Mouse (Mus musculus) liver, embryonic 13.5 days (tissue): ENCODE data around the gene 4931429L15Rik. TPM values are rescaled to one million over a fixed set of nuclear protein-coding genes. Genes with fewer than 3 reads are reported as not detected.

Experiments
- ATAC-seq: fragments of 200-750 bp; cut with Nextera tagmentation; 2 replicates; pipeline ENCODE4 v1.8.0; 2017; ENCODE audit warnings: low read depth, mild to moderate bottlenecking, moderate number of reproducible peaks, moderate library complexity
- DNase-seq: peaks from one replicate; pipeline ENCODE4 v3.0.0; 2022
- H3K27ac ChIP-seq: fragments of 300-500 bp; sonication (generic); 2 replicates; pipeline ENCODE4 v1.5.1; 2015; ENCODE audit warnings: moderate library complexity, mild to moderate bottlenecking, inconsistent platforms
- H3K27me3 ChIP-seq: fragments of 300-500 bp; sonication (generic); 2 replicates; pipeline ENCODE4 v1.6.1; 2015; ENCODE audit warnings: mild to moderate bottlenecking, inconsistent platforms
- H3K36me3 ChIP-seq: fragments of 300-500 bp; sonication (generic); 2 replicates; pipeline ENCODE4 v1.6.1; 2015; ENCODE audit warnings: mild to moderate bottlenecking, inconsistent platforms
- H3K4me1 ChIP-seq: fragments of 300-500 bp; sonication (generic); replicated peaks from 2 replicates; pipeline ENCODE4 v1.6.1; 2015; ENCODE audit warnings: inconsistent platforms
- H3K4me2 ChIP-seq: fragments of 300-500 bp; sonication (generic); 2 replicates; pipeline ENCODE4 v1.6.1; 2015; ENCODE audit warnings: inconsistent platforms, mild to moderate bottlenecking, moderate library complexity
- H3K4me3 ChIP-seq: fragments of 300-500 bp; sonication (generic); replicated peaks from 2 replicates; pipeline ENCODE4 v1.5.1; 2015; ENCODE audit warnings: mild to moderate bottlenecking, inconsistent platforms
- H3K9ac ChIP-seq: fragments of 300-500 bp; sonication (generic); 2 replicates; pipeline ENCODE4 v1.6.1; 2015; ENCODE audit warnings: mild to moderate bottlenecking, inconsistent platforms
- H3K9me3 ChIP-seq: fragments of 300-500 bp; sonication (generic); replicated peaks from 2 replicates; pipeline ENCODE4 v1.6.1; 2016; ENCODE audit warnings: inconsistent platforms
- WGBS: fragments of 180-500 bp; shearing (Covaris S2); methylation state at CpG from one replicate; pipeline ENCODE4 v1.1.7; 2015; ENCODE audit not compliant: insufficient replicate concordance; 5-methylcytosine and 5-hydroxymethylcytosine counted together
- polyA plus RNA-seq: library from polyadenylated mRNA; unstranded; fragments of >200 nt; fragmentation: Nextera tagmentation; extraction: Ambion mirVana; gene quantifications from 2 replicates; pipeline ENCODE4 v1.2.1, GENCODE M21; 2015

4931429L15Rik gene
- polyA plus RNA-seq, 1 experiment from 2014 or later: not detected

DNA sequence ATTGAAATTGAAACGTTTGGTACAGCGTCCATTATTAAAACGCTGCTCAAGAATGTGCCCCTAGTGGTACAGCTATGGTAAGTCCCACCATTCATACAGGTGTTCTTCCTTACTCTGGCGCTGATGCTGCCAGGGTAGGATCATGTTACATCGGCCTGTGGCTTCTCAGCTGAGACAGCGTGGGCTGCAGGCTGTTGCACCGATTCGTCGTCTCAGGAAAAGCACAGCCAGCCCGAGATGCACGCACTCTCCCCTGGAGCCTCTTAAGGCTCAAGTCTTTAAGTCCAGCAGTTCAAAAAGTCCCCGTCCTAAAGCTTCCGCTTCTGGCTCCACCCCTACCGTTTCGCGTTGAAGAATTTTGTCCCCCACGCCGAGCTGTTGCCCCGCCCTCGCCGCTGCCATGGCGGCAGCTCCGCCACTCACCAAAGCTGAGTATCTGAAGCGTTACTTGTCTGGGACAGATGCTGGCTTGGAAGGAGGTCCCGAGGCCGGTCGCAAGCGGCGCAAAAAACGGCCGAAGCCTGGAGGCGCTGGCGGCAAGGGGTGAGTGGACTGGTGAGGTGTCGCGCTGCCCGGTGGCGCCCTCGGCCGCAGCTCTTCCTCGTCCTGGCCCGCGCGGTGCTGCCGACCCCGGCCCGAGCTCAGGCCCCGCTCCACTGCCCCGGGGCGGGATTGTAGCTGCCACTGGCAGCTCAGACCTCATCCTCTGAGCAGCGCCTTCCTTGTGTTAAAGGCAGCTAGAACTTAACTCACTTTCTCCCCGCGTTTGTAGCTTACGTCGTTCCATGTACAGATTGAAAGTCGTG, 37.0 kb downstream of the 4931429L15Rik start, which contains the start of gene Bud13:
Gene Bud13, plus strand, starts transcription at position 378 of the 806 bp plus-strand sequence.
- peak within 1 kb of the TSS; percentile 74 for H3K4me2 ChIP-seq
- peaks cover 23% of the 10 kb centered on the region for H3K4me1 ChIP-seq
- H3K36me3 ChIP-seq: peaks cover 59% of the 10 kb centered on the region
- H3K4me3 ChIP-seq: peak within 1 kb of the TSS; percentile 89
- H3K9ac ChIP-seq: peak within 1 kb of the TSS; percentile 89
- H3K9me3 ChIP-seq: no peaks in the 10 kb centered on the region
- WGBS: under 1% methylated on average over 55 of the region's 55 CpGs
- ATAC-seq: peak; percentile 91
- no peaks in the 10 kb centered on the region for H3K27me3 ChIP-seq
- peak; percentile 90 for DNase-seq
- H3K27ac ChIP-seq: peak within 1 kb of the TSS; percentile 83

- peaks cover 51% of the 10 kb centered on the region for H3K36me3 ChIP-seq
- 72% methylated on average over 9 of the region's 9 CpGs for WGBS
- no peak for ATAC-seq
- peaks cover 26% of the 10 kb centered on the region for H3K4me1 ChIP-seq
- peak overlapping the region; percentile 91 for H3K4me3 ChIP-seq
- peaks cover 14% of the 10 kb centered on the region for H3K27me3 ChIP-seq
- DNase-seq: no peak
- peak overlapping the region; percentile 89 for H3K4me2 ChIP-seq
- peak overlapping the region; percentile 85; the same call in 1 of the 2 replicates for H3K9ac ChIP-seq
- H3K9me3 ChIP-seq: no peaks in the 10 kb centered on the region
- no peak overlapping the region for H3K27ac ChIP-seq
Measured at GRCm38 (mm10) chr9:46274494-46274893, 45.3 kb downstream of the 4931429L15Rik start.

GRCm38 (mm10) chr9:46272677-46273454, 46.9 kb downstream of the 4931429L15Rik start, which contains the start of gene Zpr1:
Gene Zpr1, plus strand, starts transcription at chr9:46273064.
- Histone ChIP-seq H3K27me3 (peaks cover 23% of the 10 kb centered on the region), H3K9me3 (no peaks in the 10 kb centered on the region), H3K4me3 (peak within 1 kb of the TSS; percentile 91), H3K4me1 (peaks cover 32% of the 10 kb centered on the region), H3K36me3 (peaks cover 36% of the 10 kb centered on the region), H3K27ac (peak within 1 kb of the TSS; percentile 69), H3K9ac (peak within 1 kb of the TSS; percentile 85), H3K4me2 (peak within 1 kb of the TSS; percentile 89)
- 4% methylated on average over 41 of the region's 45 CpGs for WGBS
- ATAC-seq (peak; percentile 90), DNase-seq (peak; percentile 83)

GRCm38 (mm10) chr9:46272070-46272469, 47.7 kb downstream of the 4931429L15Rik start:
- peak overlapping the region; percentile 67; the same call in 1 of the 2 replicates for H3K27ac ChIP-seq
- peaks cover 23% of the 10 kb centered on the region for H3K27me3 ChIP-seq
- peak overlapping the region; percentile 91 for H3K4me3 ChIP-seq
- H3K36me3 ChIP-seq: peaks cover 28% of the 10 kb centered on the region
- H3K9me3 ChIP-seq: no peaks in the 10 kb centered on the region
- H3K4me2 ChIP-seq: peak overlapping the region; percentile 89
- ATAC-seq (no peak), DNase-seq (peak; percentile 10)
- peak overlapping the region; percentile 85; the same call in 1 of the 2 replicates for H3K9ac ChIP-seq
- 30% methylated on average over 9 of the region's 9 CpGs for WGBS
- H3K4me1 ChIP-seq: peaks cover 32% of the 10 kb centered on the region

GRCm38 (mm10) chr9:46270782-46271181, 49.0 kb downstream of the 4931429L15Rik start:
- no peak for DNase-seq
- no peak overlapping the region for H3K4me3 ChIP-seq
- H3K36me3 ChIP-seq: peaks cover 15% of the 10 kb centered on the region
- H3K27ac ChIP-seq: no peak overlapping the region
- no peak overlapping the region for H3K9ac ChIP-seq
- ATAC-seq: no peak
- H3K4me2 ChIP-seq: no peak overlapping the region
- H3K9me3 ChIP-seq: no peaks in the 10 kb centered on the region
- peaks cover 32% of the 10 kb centered on the region for H3K4me1 ChIP-seq
- H3K27me3 ChIP-seq: peaks cover 23% of the 10 kb centered on the region
- WGBS: 86% methylated on average over 4 of the region's 4 CpGs

GRCm38 (mm10) chr9:46269125-46269524, 50.7 kb downstream of the 4931429L15Rik start:
- WGBS: 67% methylated on average over 5 of the region's 5 CpGs
- H3K4me2 ChIP-seq: no peak overlapping the region

DNA sequence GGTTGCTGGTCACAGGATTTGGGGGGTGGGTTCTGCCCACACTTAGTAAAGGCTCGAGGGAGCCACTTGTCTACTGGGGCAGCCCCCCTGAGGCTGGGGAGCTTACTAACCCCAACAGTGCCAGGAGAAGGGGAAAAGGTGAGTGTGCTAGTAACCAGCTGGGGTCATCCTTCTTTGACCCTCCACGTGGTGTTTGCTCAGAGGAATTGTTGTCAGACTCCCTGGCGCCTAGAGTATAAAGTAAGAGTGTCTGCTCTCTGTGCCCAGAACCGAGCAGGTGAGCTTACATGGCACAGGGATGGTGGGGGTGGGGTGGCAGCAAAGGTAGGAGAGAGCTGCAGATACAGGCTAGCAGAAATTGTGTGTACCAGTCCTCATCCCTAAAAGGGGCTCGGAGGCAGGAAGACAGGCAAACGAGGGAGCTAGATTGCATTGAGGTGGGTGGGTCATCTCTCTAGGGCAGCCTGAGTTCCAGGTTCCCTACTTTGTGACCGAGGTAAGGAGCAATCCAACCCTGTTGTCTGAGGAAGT, 51.4 kb downstream of the 4931429L15Rik start, which contains the start of gene Apoa5:
Gene Apoa5, plus strand, starts transcription at position 291 of the 531 bp plus-strand sequence.
- no peak within 1 kb of the TSS for H3K9ac ChIP-seq
- H3K4me2 ChIP-seq: no peak within 1 kb of the TSS
- peaks cover 18% of the 10 kb centered on the region for H3K4me1 ChIP-seq
- WGBS: 35% methylated on average over 7 of the region's 7 CpGs
- ATAC-seq: no peak
- no peak within 1 kb of the TSS for H3K27ac ChIP-seq
- H3K27me3 ChIP-seq: peaks cover 23% of the 10 kb centered on the region
- H3K36me3 ChIP-seq: no peaks in the 10 kb centered on the region
- H3K9me3 ChIP-seq: no peaks in the 10 kb centered on the region
- no peak for DNase-seq
- no peak within 1 kb of the TSS for H3K4me3 ChIP-seq

More at GRCm38 (mm10) chr9:46269125-46269524, 50.7 kb downstream of the 4931429L15Rik start:
- Histone ChIP-seq H3K36me3 (no peaks in the 10 kb centered on the region), H3K4me3 (no peak overlapping the region), H3K27ac (no peak overlapping the region), H3K9me3 (no peaks in the 10 kb centered on the region), H3K27me3 (peaks cover 23% of the 10 kb centered on the region), H3K9ac (no peak overlapping the region), H3K4me1 (peaks cover 25% of the 10 kb centered on the region)
- ATAC-seq: no peak
- no peak for DNase-seq

DNA sequence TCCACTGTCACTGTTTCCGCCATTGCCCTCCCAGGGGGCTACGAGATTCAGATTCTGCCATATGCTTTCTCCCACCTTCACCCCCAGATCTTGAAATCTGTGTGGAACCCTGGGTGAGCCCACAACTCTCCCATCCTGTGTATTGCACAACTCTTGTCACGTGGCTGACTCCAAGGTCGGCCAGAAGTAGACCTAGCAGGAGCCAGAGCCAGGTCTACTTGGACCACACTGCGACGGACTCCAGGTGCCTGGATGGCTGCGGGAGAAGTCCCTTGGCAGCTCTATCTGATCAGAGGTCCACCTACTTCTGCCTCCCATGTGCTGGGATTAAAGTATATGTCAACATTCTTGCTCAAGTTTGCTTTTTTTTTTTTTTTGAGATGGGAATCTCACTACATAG, 58.7 kb downstream of the 4931429L15Rik start:
- Histone ChIP-seq H3K27ac (no peak overlapping the region), H3K4me2 (no peak overlapping the region), H3K9me3 (no peaks in the 10 kb centered on the region), H3K4me1 (0 out of 2 replicates have a peak, but pooled peaks cover 4% of the 10 kb centered on the region), H3K27me3 (no peaks in the 10 kb centered on the region), H3K36me3 (no peaks in the 10 kb centered on the region), H3K4me3 (no peak overlapping the region), H3K9ac (no peak overlapping the region)
- WGBS: 64% methylated on average over 7 of the region's 7 CpGs
- no peak for DNase-seq
- no peak for ATAC-seq

DNA sequence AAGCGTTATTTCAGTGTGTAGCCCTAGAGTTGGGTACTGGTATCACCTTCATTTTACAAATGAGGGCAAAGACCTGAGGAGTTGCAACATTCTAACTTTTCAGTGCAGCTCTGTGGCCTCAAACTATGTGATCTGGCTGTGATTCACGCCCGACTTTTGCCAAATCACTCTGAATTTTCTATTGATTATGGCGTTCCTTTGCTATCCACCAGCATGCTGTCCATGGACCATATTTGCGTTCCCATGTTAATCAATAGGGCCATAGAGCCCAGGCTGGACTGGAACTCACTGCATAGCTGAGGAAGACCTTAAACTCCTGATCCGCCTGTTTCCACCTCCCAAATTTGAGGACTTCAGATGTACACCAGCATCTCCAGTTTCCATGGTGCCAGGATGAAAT, 60.7 kb downstream of the 4931429L15Rik start:
- Histone ChIP-seq H3K4me3 (no peak overlapping the region), H3K27me3 (no peaks in the 10 kb centered on the region), H3K27ac (no peak overlapping the region), H3K9me3 (no peaks in the 10 kb centered on the region), H3K4me1 (0 out of 2 replicates have a peak, but pooled peaks cover 4% of the 10 kb centered on the region), H3K9ac (no peak overlapping the region), H3K36me3 (no peaks in the 10 kb centered on the region), H3K4me2 (no peak overlapping the region)
- DNase-seq: no peak
- WGBS: 73% methylated on average over 6 of the region's 6 CpGs
- no peak for ATAC-seq

DNA sequence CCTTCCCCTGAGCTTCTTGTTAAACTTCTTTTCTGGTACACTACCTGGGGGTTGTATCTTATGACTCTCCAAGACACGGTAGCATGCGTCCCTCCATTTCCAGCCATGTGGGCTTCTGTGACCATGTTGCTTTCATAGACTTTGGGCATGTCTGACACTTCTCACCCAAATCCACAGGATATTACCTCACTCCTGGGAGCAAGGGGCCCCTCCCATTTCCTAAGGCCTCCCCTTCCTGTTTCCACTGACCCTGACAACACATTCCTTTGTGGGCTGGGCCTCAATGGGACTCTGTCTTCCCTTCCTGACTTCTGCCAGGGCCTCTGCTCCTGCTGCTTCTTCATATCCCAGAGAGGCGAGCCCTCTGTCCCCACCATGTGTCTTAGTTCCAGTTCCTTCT, 62.2 kb downstream of the 4931429L15Rik start:
- H3K27ac ChIP-seq: no peak overlapping the region
- ATAC-seq: no peak
- H3K4me3 ChIP-seq: no peak overlapping the region
- H3K4me1 ChIP-seq: 0 out of 2 replicates have a peak, but pooled peaks cover 4% of the 10 kb centered on the region
- no peaks in the 10 kb centered on the region; the same call in 1 of the 2 replicates for H3K27me3 ChIP-seq
- WGBS: 54% methylated on average over 3 of the region's 3 CpGs
- H3K9me3 ChIP-seq: no peaks in the 10 kb centered on the region
- H3K36me3 ChIP-seq: no peaks in the 10 kb centered on the region
- DNase-seq: no peak
- no peak overlapping the region for H3K9ac ChIP-seq
- no peak overlapping the region for H3K4me2 ChIP-seq
